Mouse (Mus musculus) liver, embryonic 14.5 days (tissue): ENCODE results near the gene Pgr15l. TPM values are rescaled to one million over a fixed set of nuclear protein-coding genes. Genes with fewer than 3 reads are reported as not detected.

Experiments used
- ATAC-seq: fragments of 200-750 bp; cut with Nextera tagmentation; 2 replicates; pipeline ENCODE4 v1.8.0; 2017; ENCODE audit warnings: moderate number of reproducible peaks, mild to moderate bottlenecking, moderate library complexity; ENCODE audit not compliant: insufficient read depth
- DNase-seq, 3 experiments: peaks; one replicate each; pipeline ENCODE4 v3.0.0-alpha.2; 2012 to 2013; ENCODE audit warnings: low read depth in 3 of 3, low spot score in 3 of 3
- H3K27ac ChIP-seq: fragments of 300-500 bp; sonication (generic); 2 replicates; pipeline ENCODE4 v1.5.1; 2014; ENCODE audit warnings: moderate library complexity, mild to moderate bottlenecking, control low read depth, inconsistent platforms
- H3K27me3 ChIP-seq: fragments of 300-500 bp; sonication (generic); 2 replicates; pipeline ENCODE4 v1.6.1; 2014; ENCODE audit warnings: mild to moderate bottlenecking, low read length, moderate library complexity; ENCODE audit not compliant: control insufficient read depth, insufficient read depth
- H3K36me3 ChIP-seq: fragments of 300-500 bp; sonication (generic); replicated peaks from 2 replicates; pipeline ENCODE4 v1.6.1; 2014; ENCODE audit warnings: low read depth; ENCODE audit not compliant: control insufficient read depth, insufficient read depth
- H3K4me1 ChIP-seq, 2 experiments: fragments of 200-500 bp in 1 of 2; fragments of 300-500 bp in 1 of 2; sonication (generic) in 1 of 2; replicated peaks; 2 replicates each; pipeline ENCODE4 v1.6.1; 2012 to 2014; ENCODE audit warnings: antibody characterized with exemption in 1 of 2, inconsistent platforms in 1 of 2, low read length in 1 of 2; ENCODE audit not compliant: control insufficient read depth in 2 of 2, insufficient read depth in 2 of 2
- H3K4me2 ChIP-seq: fragments of 300-500 bp; sonication (generic); 2 replicates; pipeline ENCODE4 v1.6.1; 2014; ENCODE audit warnings: low read depth, mild to moderate bottlenecking, control low read depth, moderate library complexity
- H3K4me3 ChIP-seq, 2 experiments: fragments of 200-500 bp in 1 of 2; fragments of 300-500 bp in 1 of 2; sonication (generic) in 1 of 2; 2 replicates each; pipeline ENCODE4 v1.5.1; 2012 to 2014; ENCODE audit warnings: low read depth in 2 of 2, low read length in 2 of 2, mild to moderate bottlenecking in 2 of 2, control low read depth in 1 of 2, inconsistent platforms in 1 of 2, moderate library complexity in 1 of 2; ENCODE audit not compliant: insufficient read depth in 1 of 2
- H3K9ac ChIP-seq: fragments of 300-500 bp; sonication (generic); replicated peaks from 2 replicates; pipeline ENCODE4 v1.6.1; 2014; ENCODE audit warnings: mild to moderate bottlenecking, control low read depth, moderate library complexity
- H3K9me3 ChIP-seq: fragments of 300-500 bp; sonication (generic); 2 replicates; pipeline ENCODE4 v1.6.1; 2016; ENCODE audit warnings: low read length, mixed read lengths; ENCODE audit not compliant: control insufficient read depth
- CTCF ChIP-seq: IDR thresholded peaks from 2 replicates; pipeline ENCODE4 v1.5.1; 2016; ENCODE audit warnings: antibody characterized with exemption, low read depth, control low read depth
- EP300 ChIP-seq: IDR thresholded peaks from 2 replicates; pipeline ENCODE4 v1.6.1; 2016; ENCODE audit warnings: antibody characterized with exemption, low read depth
- WGBS: fragments of 180-500 bp; shearing (Covaris S2); extraction: QIAGEN DNeasy Blood & Tissue Kit; methylation state at CpG from one replicate; pipeline ENCODE4 v1.1.7; 2014; ENCODE audit not compliant: insufficient replicate concordance; 5-methylcytosine and 5-hydroxymethylcytosine counted together
- polyA plus RNA-seq, 2 experiments: library from polyadenylated mRNA; depleted of rRNA in 1 of 2; stranded (reverse) in 1 of 2; unstranded in 1 of 2; fragments of >200 nt; fragmentation: Nextera tagmentation in 1 of 2; extraction: Ambion mirVana in 1 of 2; gene quantifications; 2 replicates each; pipeline versions ENCODE4 v1.2.1 to v1.2.3; 2012 to 2014

The Pgr15l gene
- polyA plus RNA-seq (2012; rRNA removed) (not detected in 2 replicates), polyA plus RNA-seq (2014; fragmentation: Nextera tagmentation; extraction: Ambion mirVana) (not detected in 2 replicates)

GRCm38 (mm10) chrX:97072369-97072768 is at the start of gene Pgr15l:
TSS of gene Pgr15l (plus strand) at chrX:97072596.
- Histone ChIP-seq H3K36me3 (no peaks in the 10 kb centered on the region), H3K4me1 (no peaks in the 10 kb centered on the region), H3K4me3 (no peak within 1 kb of the TSS), H3K27ac (no peak within 1 kb of the TSS), H3K27me3 (no peaks in the 10 kb centered on the region), H3K4me2 (no peak within 1 kb of the TSS), H3K9ac (no peak within 1 kb of the TSS), H3K9me3 (no peaks in the 10 kb centered on the region)
- WGBS: 14% methylated on average over 20 of the region's 20 CpGs
- ATAC-seq (no peak), DNase-seq (no peak)
- TF ChIP-seq EP300 (no peak), CTCF (no peak)

- no peak overlapping the region for H3K4me2 ChIP-seq
- no peak for ATAC-seq
Observed at GRCm38 (mm10) chrX:97027540-97027939, 44.9 kb upstream of the Pgr15l start.

GRCm38 (mm10) chrX:97069816-97070215 is 2.6 kb upstream of the Pgr15l start:
- no peak overlapping the region for H3K4me3 ChIP-seq
- no peak for TF ChIP-seq CTCF
- no peak for TF ChIP-seq EP300
- H3K36me3 ChIP-seq: no peaks in the 10 kb centered on the region
- H3K9me3 ChIP-seq: no peaks in the 10 kb centered on the region
- H3K9ac ChIP-seq: no peak overlapping the region
- no peaks in the 10 kb centered on the region for H3K27me3 ChIP-seq
- H3K4me1 ChIP-seq: no peaks in the 10 kb centered on the region
- no peak for ATAC-seq
- WGBS: 10% methylated on average over 10 of the region's 11 CpGs
- H3K4me2 ChIP-seq: no peak overlapping the region
- no peak overlapping the region for H3K27ac ChIP-seq
- DNase-seq: no peak

More at GRCm38 (mm10) chrX:97027540-97027939, 44.9 kb upstream of the Pgr15l start:
- H3K4me3 ChIP-seq: no peak overlapping the region
- no peak for TF ChIP-seq CTCF
- no peak for TF ChIP-seq EP300
- H3K9me3 ChIP-seq: no peaks in the 10 kb centered on the region
- no peaks in the 10 kb centered on the region for H3K4me1 ChIP-seq
- H3K9ac ChIP-seq: no peak overlapping the region
- no peaks in the 10 kb centered on the region for H3K27me3 ChIP-seq
- DNase-seq: no peak
- H3K36me3 ChIP-seq: no peaks in the 10 kb centered on the region
- H3K27ac ChIP-seq: no peak overlapping the region
